Mouse (Mus musculus) duodenum, adult 2 months (tissue): Measurements from ENCODE around the gene Metap1. TPM values are rescaled to one million over a fixed set of nuclear protein-coding genes. Genes with fewer than 3 reads are reported as not detected.

Experiments used
- polyA plus RNA-seq: library from polyadenylated mRNA; depleted of rRNA; stranded (reverse); fragments of >200 nt; gene quantifications from 2 replicates; pipeline ENCODE4 v1.2.3, GENCODE M21; 2012; ENCODE audit warnings: low replicate concordance; rRNA removed

Metap1 gene
- polyA plus RNA-seq, result 4.4 and 6.8 TPM in 2 replicates

DNA sequence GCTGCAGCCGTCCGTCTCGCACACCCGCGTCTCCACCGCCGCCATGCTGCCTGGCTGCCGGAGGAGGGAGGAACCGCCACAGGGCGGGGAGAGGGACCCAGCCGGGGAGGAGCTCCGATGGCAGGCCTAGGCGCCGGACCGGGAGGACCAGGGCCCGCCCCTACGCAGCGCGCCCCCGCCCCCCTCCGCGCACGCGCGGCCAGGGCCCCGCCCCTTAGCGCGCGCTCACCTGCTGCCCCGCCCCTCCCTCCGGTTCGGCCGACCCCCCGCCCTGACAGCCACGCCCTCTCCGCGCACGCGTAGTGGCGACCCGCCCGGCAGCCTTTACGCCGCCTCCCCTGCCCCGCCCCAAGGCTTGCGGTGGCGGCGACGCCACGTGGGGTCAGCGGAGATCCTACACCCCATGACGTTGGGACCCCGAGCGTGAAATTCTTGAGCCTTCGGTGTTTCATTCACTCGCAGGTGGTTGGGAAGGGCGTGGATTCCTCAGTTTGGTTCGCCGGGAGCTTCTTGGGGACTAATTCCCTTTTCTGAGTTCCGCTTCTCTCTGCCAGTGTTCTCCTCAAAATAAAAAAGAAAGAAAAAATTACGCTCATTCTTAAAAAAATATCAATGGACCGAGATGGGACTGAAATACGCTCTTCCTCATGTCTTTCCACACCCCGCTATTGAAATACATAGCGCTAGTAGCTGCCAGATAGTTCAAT is at the start of gene Metap1:
Metap1 (minus strand) TSS at position 189 of the 707 bp plus-strand sequence.

DNA sequence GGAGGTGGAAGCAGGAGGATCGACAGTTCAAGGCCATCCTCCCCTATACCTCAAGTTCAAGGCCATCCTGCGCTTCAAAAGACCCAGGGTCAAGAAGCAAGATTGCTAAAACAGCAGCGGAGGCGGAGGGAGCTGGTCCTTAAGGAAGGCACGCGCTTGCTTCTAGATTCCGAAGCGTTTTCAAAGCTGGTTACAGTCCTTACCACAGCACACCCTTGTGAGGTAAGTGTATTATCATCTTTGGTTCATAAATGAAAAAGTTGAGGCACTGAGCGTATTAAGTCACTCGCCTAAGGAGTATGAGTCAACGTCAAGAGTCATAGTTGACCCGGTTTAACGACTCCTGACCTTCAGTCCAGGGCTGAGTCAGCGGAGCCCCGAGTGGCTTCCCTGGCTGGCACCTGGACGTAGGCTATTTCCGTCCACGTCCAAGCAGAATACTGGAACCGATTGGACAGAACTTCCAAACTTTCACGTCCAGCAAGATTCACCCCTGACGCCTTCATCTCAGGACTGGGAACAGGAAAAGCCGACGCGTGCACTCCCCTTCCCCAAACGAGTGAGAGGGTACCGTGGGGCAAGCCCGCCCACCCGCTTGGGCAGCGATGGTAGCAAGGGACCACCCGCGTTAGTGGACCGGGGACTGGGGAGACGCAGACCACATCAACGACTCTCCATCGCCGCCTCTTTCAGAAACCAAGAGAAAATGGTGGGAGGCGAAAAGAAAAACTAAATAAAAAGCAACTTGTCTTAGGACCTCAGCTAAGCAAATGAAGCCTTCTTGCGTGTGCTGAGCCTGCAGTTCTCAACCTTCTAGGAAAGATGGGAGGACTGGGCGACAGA is 37.0 kb upstream of the Metap1 start, which contains the start of gene Eif4e:
Eif4e (plus strand) TSS at position 107 of the 843 bp plus-strand sequence.

DNA sequence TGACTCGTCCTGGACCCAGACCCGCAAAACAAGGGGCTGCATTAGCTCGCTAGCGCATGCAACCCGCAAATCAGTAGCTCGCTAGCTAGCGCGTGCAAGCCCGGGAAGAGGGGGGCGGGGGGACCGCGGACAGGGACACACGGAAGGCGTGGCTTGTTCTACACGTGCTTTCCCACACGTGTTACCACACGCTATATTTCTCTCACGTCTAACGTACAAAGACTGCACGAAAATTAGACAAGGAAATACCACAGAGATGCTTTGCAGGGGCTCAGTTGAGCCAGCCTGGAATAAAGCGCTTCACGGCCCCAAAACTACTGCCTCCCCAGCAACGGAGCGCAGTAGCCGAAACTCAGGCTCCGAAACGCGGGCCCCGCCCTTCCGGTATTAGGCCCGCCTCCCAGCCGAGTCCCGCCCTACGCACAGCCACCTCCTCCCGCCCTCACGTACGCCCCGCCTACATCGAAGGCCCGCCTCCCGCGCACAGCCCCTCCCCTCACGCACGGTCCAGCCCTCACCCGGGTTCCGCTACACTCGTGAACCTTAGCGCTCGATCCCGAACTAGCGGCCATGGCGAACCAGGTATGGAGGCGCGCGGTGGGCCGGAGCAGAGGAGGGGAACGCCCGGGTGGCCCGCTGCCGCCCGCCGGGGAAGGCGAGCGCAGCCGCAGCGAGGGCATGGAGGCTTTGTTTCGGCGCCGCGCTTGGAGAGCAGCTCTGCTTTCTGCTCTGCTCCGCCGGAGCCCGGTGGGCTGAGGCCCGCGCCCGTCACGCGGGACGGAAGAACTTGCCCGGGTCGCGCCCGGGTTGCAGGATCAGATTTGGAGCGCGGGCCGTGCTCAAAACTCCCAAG is 46.5 kb downstream of the Metap1 start, which contains the start of gene Adh5:
Adh5 (plus strand) TSS at position 482 of the 853 bp plus-strand sequence.

DNA sequence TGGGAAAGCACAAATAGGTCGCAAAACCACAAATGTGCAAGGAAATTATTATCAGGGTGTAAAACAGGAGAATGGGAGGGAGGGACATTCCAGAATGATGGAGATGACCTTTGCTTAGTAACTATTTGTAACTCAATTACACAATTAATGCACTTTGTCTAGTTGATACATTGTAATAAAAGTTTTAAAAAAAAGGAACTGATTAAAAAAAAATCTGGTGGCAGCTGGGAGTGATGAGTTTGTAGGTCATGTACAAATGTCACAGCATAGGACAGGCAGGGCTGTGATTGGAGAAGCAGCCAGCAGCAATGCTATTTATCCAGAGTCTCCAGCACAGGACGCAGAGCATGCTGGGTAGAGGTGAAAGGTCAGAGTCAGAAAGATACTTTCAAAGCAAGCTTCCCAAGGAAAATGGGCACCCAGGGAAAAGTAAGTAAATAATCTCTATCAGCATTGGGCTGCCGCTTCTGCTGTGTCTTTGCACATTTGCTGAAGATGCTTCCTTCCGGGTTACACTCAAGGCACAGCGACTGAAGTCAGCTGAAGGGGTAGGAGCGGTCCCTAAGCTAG is 74.1 kb downstream of the Metap1 start, which contains the start of gene Adh4:
Adh4 (plus strand) TSS at position 346 of the 570 bp plus-strand sequence.

Other genes starting within 250 kb of the Metap1 start
- gene Adh1, start 228.5 kb downstream of the Metap1 start, polyA plus RNA-seq, result 308 and 385 TPM in 2 replicates
- 93.2 and 104 TPM in 2 replicates for gene Adh6a, start 176.2 kb downstream of the Metap1 start, polyA plus RNA-seq
- gene Adh6b, start 147.7 kb downstream of the Metap1 start, polyA plus RNA-seq, result not detected in 2 replicates
- 3.4 and 9.0 TPM in 2 replicates for gene Adh4, start 74.0 kb downstream of the Metap1 start, polyA plus RNA-seq
- 7.3 and 9.5 TPM in 2 replicates for gene Adh5, start 46.4 kb downstream of the Metap1 start, polyA plus RNA-seq
- 2.8 and 3.5 TPM in 2 replicates for gene Eif4e, start 36.7 kb upstream of the Metap1 start, polyA plus RNA-seq